Mouse (Mus musculus) skeletal muscle tissue, adult 2 months (tissue): ENCODE measurements around the gene Myh11.

Experiments used
- DNase-seq: peaks from one replicate; pipeline ENCODE4 v3.0.0-alpha.2; 2012; ENCODE audit warnings: low read depth, low spot score

Gene Myh11

GRCm38 (mm10) chr16:14291223-14291622 lies at the start of gene Myh11:
Myh11 (minus strand) TSS chr16:14291372.
- peak; percentile 62 for DNase-seq

GRCm38 (mm10) chr16:14328156-14328555 lies 37.0 kb upstream of the Myh11 start:
- no peak for DNase-seq

GRCm38 (mm10) chr16:14320494-14320893 lies 29.3 kb upstream of the Myh11 start:
- DNase-seq = no peak

- no peak for DNase-seq
Measured at GRCm38 (mm10) chr16:14319681-14320080, 28.5 kb upstream of the Myh11 start.

GRCm38 (mm10) chr16:14316884-14317876 lies 26.0 kb upstream of the Myh11 start, which contains the start of gene Fopnl:
Fopnl (minus strand) TSS chr16:14317405.
- DNase-seq = peak; percentile 98

- no peak for DNase-seq
Measured at GRCm38 (mm10) chr16:14312914-14313313, 21.7 kb upstream of the Myh11 start.

- DNase-seq = peak; percentile 40
Measured at GRCm38 (mm10) chr16:14311371-14311770, 20.2 kb upstream of the Myh11 start.

- no peak for DNase-seq
Measured at GRCm38 (mm10) chr16:14309833-14310232, 18.7 kb upstream of the Myh11 start.

- DNase-seq = no peak
Measured at GRCm38 (mm10) chr16:14308245-14309073, 17.3 kb upstream of the Myh11 start.

- no peak for DNase-seq
Measured at GRCm38 (mm10) chr16:14307373-14307772, 16.2 kb upstream of the Myh11 start.

- no peak for DNase-seq
Measured at GRCm38 (mm10) chr16:14306451-14306850, 15.3 kb upstream of the Myh11 start.

- no peak for DNase-seq
Measured at GRCm38 (mm10) chr16:14304791-14305190, 13.6 kb upstream of the Myh11 start.

- DNase-seq = no peak
Measured at GRCm38 (mm10) chr16:14303676-14304075, 12.5 kb upstream of the Myh11 start.

GRCm38 (mm10) chr16:14303148-14303547 lies 12.0 kb upstream of the Myh11 start:
- DNase-seq = no peak

- no peak for DNase-seq
Measured at GRCm38 (mm10) chr16:14298461-14298860, 7.3 kb upstream of the Myh11 start.

GRCm38 (mm10) chr16:14297746-14298145 lies 6.6 kb upstream of the Myh11 start:
- DNase-seq = no peak

- no peak for DNase-seq
Measured at GRCm38 (mm10) chr16:14297137-14297536, 6.0 kb upstream of the Myh11 start.

GRCm38 (mm10) chr16:14296544-14297124 lies 5.5 kb upstream of the Myh11 start:
- DNase-seq = no peak

GRCm38 (mm10) chr16:14295291-14295690 lies 4.1 kb upstream of the Myh11 start:
- DNase-seq = no peak

GRCm38 (mm10) chr16:14292205-14293199 lies 1.3 kb upstream of the Myh11 start:
- no peak for DNase-seq
